Mouse (Mus musculus): Measurements from ENCODE around the gene Fbxl5. TPM values are rescaled to one million over a fixed set of nuclear protein-coding genes. Genes with fewer than 3 reads are reported as not detected.

Gene Fbxl5
- total and polyA plus RNA-seq, 3 experiments: 20.9 to 45.3 (median 28.1) TPM

DNA sequence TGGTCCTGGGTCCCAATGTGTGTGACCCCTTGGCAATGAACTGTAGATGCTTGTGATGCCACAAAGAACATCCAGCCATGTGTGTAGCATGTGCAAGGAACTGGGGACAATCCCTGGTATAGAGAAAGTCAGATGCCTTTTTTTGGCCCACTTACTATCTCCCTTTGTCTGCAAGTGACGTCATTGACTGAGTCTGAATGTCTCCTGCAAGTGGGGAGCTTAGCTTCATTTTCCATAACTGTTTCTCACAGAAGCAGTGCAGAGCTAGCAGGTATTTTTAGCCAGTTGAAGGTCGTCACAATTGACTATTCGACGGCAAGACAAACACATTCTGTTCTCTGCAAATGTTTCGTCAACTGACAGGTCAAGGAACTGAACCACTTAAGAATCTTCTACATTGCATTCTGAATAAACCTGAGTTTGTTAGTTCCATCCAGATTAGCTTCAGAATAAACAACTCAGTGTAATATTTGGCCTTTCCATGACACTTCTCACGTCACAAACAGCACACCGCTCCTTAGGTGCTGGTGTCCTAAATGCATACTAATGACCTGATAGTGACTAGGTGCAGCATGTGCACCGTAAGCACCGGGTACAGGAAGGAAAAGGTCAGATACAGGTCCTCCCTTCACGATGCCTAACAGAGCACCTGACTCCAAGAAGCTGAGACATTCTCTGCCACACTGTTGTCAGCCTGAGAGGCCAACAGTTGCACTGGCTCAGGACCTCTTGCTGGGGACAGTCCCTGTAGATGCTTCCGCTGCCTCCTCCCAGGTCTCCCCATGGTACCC is 92.9 kb downstream of the Fbxl5 start:
- in situ Hi-C loops (cut with MboI; ENCODE audit: low pct_ligation_motif_present, low pct_unique_long_range_greater_than_20kb, low sequenced_read_pairs) (no loop called here), dilution Hi-C loops (cut with MboI; ENCODE audit: extremely low pct_ligation_motif_present, extremely low pct_unique_long_range_greater_than_20kb, low sequenced_read_pairs) (no loop called here)
- Histone ChIP-seq H3K27ac (ENCODE audit: insufficient read depth, low read depth) (no peak overlapping the region), H3K9ac (ENCODE audit: insufficient read depth, low read depth) (no peak overlapping the region), H3K27me3 (replicated peaks) (no peaks in the 10 kb centered on the region), H3K4me3 (replicated peaks in 1 of 3; ENCODE audit: low read depth in 2 of 3, low read length in 2 of 3, poor library complexity in 1 of 3) (no peak overlapping the region), H3K9me3 (replicated peaks; ENCODE audit: low read length) (no peaks in the 10 kb centered on the region), H3K4me1 (ENCODE audit: control insufficient read depth in 1 of 2, insufficient read depth in 2 of 2) (peaks cover 0 to 11% of the 10 kb centered on the region in 2 experiments; a peak in 2 of 4 replicates), H3K4me2 (ENCODE audit: insufficient read depth, low read depth, poor library complexity, severe bottlenecking) (no peak overlapping the region), H3K79me2 (replicated peaks; ENCODE audit: control insufficient read depth, extremely low read depth, insufficient read depth, poor library complexity, severe bottlenecking) (no peaks in the 10 kb centered on the region), H3K36me3 (replicated peaks in 1 of 2; ENCODE audit: control insufficient read depth in 1 of 2, insufficient read depth in 1 of 2, low read length in 1 of 2) (no peaks in the 10 kb centered on the region)
- DNase-seq (ENCODE audit: extremely low read depth): peak; percentile 15
- no peak for TF ChIP-seq E2F4 (IDR thresholded peaks at IDR 0.05; ENCODE audit: insufficient replicate concordance, low read depth, low read length)
- no peak for TF ChIP-seq MAZ (IDR thresholded peaks at IDR 0.05; ENCODE audit: low read depth, low read length)
- TF ChIP-seq POLR2A (IDR thresholded peaks at IDR 0.05; ENCODE audit: low read depth, low read length): no peak
- TF ChIP-seq ZC3H11A (IDR thresholded peaks at IDR 0.05; ENCODE audit: low read depth, low read length): no peak
- TF ChIP-seq BHLHE40 (IDR thresholded peaks at IDR 0.05; ENCODE audit: low read depth, low read length): no peak
- TF ChIP-seq HCFC1 (IDR thresholded peaks at IDR 0.05; ENCODE audit: low read depth, low read length): no peak
- no peak for TF ChIP-seq MXI1 (IDR thresholded peaks at IDR 0.05; ENCODE audit: low read depth, low read length)
- no peak for TF ChIP-seq MAX (IDR thresholded peaks at IDR 0.05; ENCODE audit: low read length)
- no peak for TF ChIP-seq PAX5 (IDR thresholded peaks at IDR 0.05; ENCODE audit: low read length)
- no peak for TF ChIP-seq JUN (IDR thresholded peaks at IDR 0.05; ENCODE audit: insufficient read depth, low read depth, low read length)
- TF ChIP-seq NELFE (IDR thresholded peaks at IDR 0.05; ENCODE audit: low read depth, low read length): no peak
- no peak for TF ChIP-seq MEF2A (IDR thresholded peaks at IDR 0.05; ENCODE audit: borderline replicate concordance, low read depth, low read length)
- no peak for TF ChIP-seq TBP (conservative IDR thresholded peaks at IDR 0.05; ENCODE audit: low read depth, low read length)
- TF ChIP-seq TCF12 (IDR thresholded peaks at IDR 0.05; ENCODE audit: low read depth, low read length): no peak
- no peak for TF ChIP-seq RAD21 (IDR thresholded peaks at IDR 0.05; ENCODE audit: low read depth, low read length)
- TF ChIP-seq CHD1 (IDR thresholded peaks at IDR 0.05; ENCODE audit: low read depth, low read length): no peak
- no peak for TF ChIP-seq SMC3 (IDR thresholded peaks at IDR 0.05; ENCODE audit: low read depth, low read length)

DNA sequence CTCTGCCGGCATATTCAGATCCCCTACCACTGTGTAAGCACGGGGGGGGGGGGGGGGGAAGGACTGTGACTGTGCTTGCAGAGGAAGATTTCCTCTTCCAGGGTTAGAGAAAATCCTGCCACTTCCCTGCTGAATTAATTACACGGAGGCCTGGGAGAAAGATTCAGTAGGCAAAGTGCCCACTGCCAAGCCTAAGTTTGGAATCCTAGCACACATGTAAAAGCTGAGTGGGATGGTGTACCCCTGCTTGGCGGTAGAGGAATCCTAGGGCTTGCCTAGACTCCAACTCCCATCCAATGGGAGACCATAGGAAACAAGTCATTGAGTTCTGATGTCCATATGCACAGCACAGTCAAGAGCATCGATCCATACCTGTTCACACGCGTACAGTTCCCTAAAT is 97.6 kb downstream of the Fbxl5 start:
- in situ Hi-C loops (cut with MboI; ENCODE audit: low pct_ligation_motif_present, low pct_unique_long_range_greater_than_20kb, low sequenced_read_pairs) (no loop called here), dilution Hi-C loops (cut with MboI; ENCODE audit: extremely low pct_ligation_motif_present, extremely low pct_unique_long_range_greater_than_20kb, low sequenced_read_pairs) (no loop called here)
- no peak for DNase-seq (ENCODE audit: extremely low read depth)
- Histone ChIP-seq H3K27me3 (replicated peaks) (no peaks in the 10 kb centered on the region), H3K36me3 (replicated peaks in 1 of 2; ENCODE audit: control insufficient read depth in 1 of 2, insufficient read depth in 1 of 2, low read length in 1 of 2) (no peaks in the 10 kb centered on the region), H3K79me2 (replicated peaks; ENCODE audit: control insufficient read depth, extremely low read depth, insufficient read depth, poor library complexity, severe bottlenecking) (no peaks in the 10 kb centered on the region), H3K27ac (ENCODE audit: insufficient read depth, low read depth) (no peak overlapping the region), H3K4me1 (ENCODE audit: control insufficient read depth in 1 of 2, insufficient read depth in 2 of 2) (peaks cover 0 to 13% of the 10 kb centered on the region in 2 experiments; a peak in 2 of 4 replicates), H3K4me3 (replicated peaks in 1 of 3; ENCODE audit: low read depth in 2 of 3, low read length in 2 of 3, poor library complexity in 1 of 3) (no peak overlapping the region), H3K9me3 (replicated peaks; ENCODE audit: low read length) (no peaks in the 10 kb centered on the region), H3K9ac (ENCODE audit: insufficient read depth, low read depth) (no peak overlapping the region), H3K4me2 (ENCODE audit: insufficient read depth, low read depth, poor library complexity, severe bottlenecking) (no peak overlapping the region)
- TF ChIP-seq ZMIZ1 (IDR thresholded peaks at IDR 0.05; ENCODE audit: low read depth, low read length) (no peak), ZKSCAN1 (IDR thresholded peaks at IDR 0.05; ENCODE audit: borderline replicate concordance, low read depth, low read length) (no peak), ELF1 (IDR thresholded peaks at IDR 0.05; ENCODE audit: low read depth, low read length) (no peak), MAZ (IDR thresholded peaks at IDR 0.05; ENCODE audit: low read depth, low read length) (no peak), SMC3 (IDR thresholded peaks at IDR 0.05; ENCODE audit: low read depth, low read length) (no peak), GABPA (IDR thresholded peaks at IDR 0.05; ENCODE audit: insufficient replicate concordance, low read depth, low read length) (no peak), POLR2AphosphoS2 (IDR thresholded peaks at IDR 0.05; ENCODE audit: low read depth, low read length) (no peak), HCFC1 (IDR thresholded peaks at IDR 0.05; ENCODE audit: low read depth, low read length) (no peak), NELFE (IDR thresholded peaks at IDR 0.05; ENCODE audit: low read depth, low read length) (no peak), KAT2A (IDR thresholded peaks at IDR 0.05; ENCODE audit: insufficient replicate concordance, low read length) (no peak), EP300 (IDR thresholded peaks at IDR 0.05; ENCODE audit: low read length) (no peak), CHD1 (IDR thresholded peaks at IDR 0.05; ENCODE audit: low read depth, low read length) (no peak), UBTF (IDR thresholded peaks at IDR 0.05; ENCODE audit: low read depth, low read length) (no peak), USF2 (conservative IDR thresholded peaks at IDR 0.05; ENCODE audit: low read depth, low read length) (no peak), RAD21 (IDR thresholded peaks at IDR 0.05; ENCODE audit: low read depth, low read length) (no peak)

All from CH12.LX (cell line).